Mouse (Mus musculus) limb, embryonic 11.5 days (tissue): ENCODE measurements at regions not wholly inside any gene's neighbourhood (a gene's known extent, or its start where the extent isn't known, plus 50 kb on each side); places are given as distances from the start of the nearest gene placed in this dataset.

Experiments used
- ATAC-seq: fragments of 200-750 bp; cut with Nextera tagmentation; 2 replicates; pipeline ENCODE4 v1.8.0; 2017; ENCODE audit warnings: low read depth; ENCODE audit not compliant: insufficient number of reproducible peaks, low FRiP score, low TSS enrichment
- DNase-seq: peaks from one replicate; pipeline ENCODE4 v3.0.0-alpha.2; 2015; ENCODE audit warnings: low spot score
- H3K27ac ChIP-seq: fragments of 300-500 bp; sonication (generic); replicated peaks from 2 replicates; pipeline ENCODE4 v1.5.1; 2014; ENCODE audit warnings: low read depth, mild to moderate bottlenecking, low read length
- H3K27me3 ChIP-seq: fragments of 300-500 bp; sonication (generic); 2 replicates; pipeline ENCODE4 v1.6.1; 2014; ENCODE audit warnings: mild to moderate bottlenecking, low read length, mixed read lengths; ENCODE audit not compliant: control insufficient read depth, insufficient read depth
- H3K36me3 ChIP-seq: fragments of 300-500 bp; sonication (generic); 2 replicates; pipeline ENCODE4 v1.6.1; 2014; ENCODE audit warnings: mild to moderate bottlenecking, low read length, moderate library complexity, mixed read lengths; ENCODE audit not compliant: control insufficient read depth, insufficient read depth
- H3K4me1 ChIP-seq: fragments of 300-500 bp; sonication (generic); 2 replicates; pipeline ENCODE4 v1.6.1; 2014; ENCODE audit warnings: low read length, mixed read lengths; ENCODE audit not compliant: control insufficient read depth, insufficient read depth
- H3K4me2 ChIP-seq: fragments of 300-500 bp; sonication (generic); 2 replicates; pipeline ENCODE4 v1.6.1; 2014; ENCODE audit warnings: low read depth, mild to moderate bottlenecking, moderate library complexity; ENCODE audit not compliant: severe bottlenecking
- H3K4me3 ChIP-seq: fragments of 300-500 bp; sonication (generic); 2 replicates; pipeline ENCODE4 v1.5.1; 2014; ENCODE audit warnings: low read depth, low read length
- H3K9ac ChIP-seq: fragments of 300-500 bp; sonication (generic); 2 replicates; pipeline ENCODE4 v1.6.1; 2014; ENCODE audit warnings: mild to moderate bottlenecking, low read length
- H3K9me3 ChIP-seq: fragments of 300-500 bp; sonication (generic); 2 replicates; pipeline ENCODE4 v1.6.1; 2016; ENCODE audit warnings: low read length; ENCODE audit not compliant: control insufficient read depth
- WGBS: fragments of 180-500 bp; shearing (Covaris S2); extraction: QIAGEN DNeasy Blood & Tissue Kit; methylation state at CpG from one replicate; pipeline ENCODE4 v1.1.7; 2014; 5-methylcytosine and 5-hydroxymethylcytosine counted together

GRCm38 (mm10) chr5:52092273-52092672, 98.0 kb downstream of the Dhx15 start:
- H3K4me2 ChIP-seq: no peak overlapping the region
- H3K4me3 ChIP-seq: no peak overlapping the region
- no peaks in the 10 kb centered on the region for H3K4me1 ChIP-seq
- 80% methylated on average over 4 of the region's 4 CpGs for WGBS
- no peak overlapping the region for H3K27ac ChIP-seq
- no peaks in the 10 kb centered on the region for H3K9me3 ChIP-seq
- H3K9ac ChIP-seq: no peak overlapping the region
- no peaks in the 10 kb centered on the region for H3K36me3 ChIP-seq
- no peak for ATAC-seq
- DNase-seq: no peak
- no peaks in the 10 kb centered on the region for H3K27me3 ChIP-seq

- no peaks in the 10 kb centered on the region for H3K27me3 ChIP-seq
- H3K4me2 ChIP-seq: no peak overlapping the region
- DNase-seq (no peak), ATAC-seq (no peak)
- no peaks in the 10 kb centered on the region; the same call in 1 of the 2 replicates for H3K4me1 ChIP-seq
- H3K9me3 ChIP-seq: no peaks in the 10 kb centered on the region
- no peak overlapping the region for H3K4me3 ChIP-seq
- no peak overlapping the region for H3K9ac ChIP-seq
- H3K36me3 ChIP-seq: no peaks in the 10 kb centered on the region
- no peak overlapping the region for H3K27ac ChIP-seq
- 76% methylated on average over 10 of the region's 10 CpGs for WGBS
Measured at GRCm38 (mm10) chr5:52088131-52088530, 102.2 kb downstream of the Dhx15 start.

GRCm38 (mm10) chr5:52086766-52087429, 103.4 kb downstream of the Dhx15 start:
- DNase-seq (no peak), ATAC-seq (no peak)
- Histone ChIP-seq H3K36me3 (no peaks in the 10 kb centered on the region), H3K4me1 (no peaks in the 10 kb centered on the region; the same call in 1 of the 2 replicates), H3K27ac (no peak overlapping the region), H3K9me3 (no peaks in the 10 kb centered on the region), H3K27me3 (no peaks in the 10 kb centered on the region), H3K9ac (no peak overlapping the region), H3K4me2 (no peak overlapping the region), H3K4me3 (no peak overlapping the region)
- WGBS: 50% methylated on average over 7 of the region's 7 CpGs

- H3K4me1 ChIP-seq: no peaks in the 10 kb centered on the region; the same call in 1 of the 2 replicates
- whole genome bisulfite sequencing: 77% methylated on average over 4 of the region's 4 CpGs
- no peaks in the 10 kb centered on the region for H3K36me3 ChIP-seq
- no peaks in the 10 kb centered on the region for H3K27me3 ChIP-seq
- no peak for ATAC-seq
- no peak for DNase-seq
- no peak overlapping the region for H3K27ac ChIP-seq
- no peak overlapping the region for H3K9ac ChIP-seq
- no peak overlapping the region for H3K4me3 ChIP-seq
- H3K9me3 ChIP-seq: no peaks in the 10 kb centered on the region
- H3K4me2 ChIP-seq: no peak overlapping the region
Measured at GRCm38 (mm10) chr5:52080268-52080667, 110.0 kb downstream of the Dhx15 start.

- ATAC-seq: no peak
- Histone ChIP-seq H3K9me3 (peaks cover 5% of the 10 kb centered on the region; the same call in 1 of the 2 replicates), H3K27ac (no peak overlapping the region), H3K4me2 (no peak overlapping the region), H3K27me3 (no peaks in the 10 kb centered on the region), H3K4me1 (no peaks in the 10 kb centered on the region), H3K36me3 (no peaks in the 10 kb centered on the region), H3K9ac (no peak overlapping the region), H3K4me3 (no peak overlapping the region)
- DNase-seq: no peak
- 88% methylated on average over 3 of the region's 3 CpGs for WGBS
Measured at GRCm38 (mm10) chr5:52077696-52078095, 112.6 kb downstream of the Dhx15 start.

- Histone ChIP-seq H3K4me2 (no peak overlapping the region), H3K4me3 (no peak overlapping the region), H3K9ac (no peak overlapping the region), H3K36me3 (no peaks in the 10 kb centered on the region), H3K27me3 (no peaks in the 10 kb centered on the region), H3K27ac (no peak overlapping the region), H3K9me3 (peaks cover 5% of the 10 kb centered on the region; the same call in 1 of the 2 replicates), H3K4me1 (no peaks in the 10 kb centered on the region)
- DNase-seq (no peak), ATAC-seq (no peak)
- WGBS: 96% methylated on average over 2 of the region's 2 CpGs
Measured at GRCm38 (mm10) chr5:52075096-52075495, 115.2 kb downstream of the Dhx15 start.

- Histone ChIP-seq H3K9ac (no peak overlapping the region), H3K36me3 (no peaks in the 10 kb centered on the region), H3K4me3 (no peak overlapping the region), H3K9me3 (no peaks in the 10 kb centered on the region), H3K4me2 (no peak overlapping the region), H3K4me1 (no peaks in the 10 kb centered on the region), H3K27ac (no peak overlapping the region), H3K27me3 (no peaks in the 10 kb centered on the region)
- ATAC-seq (peak; percentile 77; the same call in 1 of the 2 replicates), DNase-seq (peak; percentile 93)
- 33% methylated on average over 16 of the region's 16 CpGs for WGBS
Measured at GRCm38 (mm10) chr5:52064804-52065451, 125.4 kb downstream of the Dhx15 start.

GRCm38 (mm10) chr5:52062214-52062613, 128.1 kb downstream of the Dhx15 start:
- no peak overlapping the region for H3K27ac ChIP-seq
- 88% methylated on average over 4 of the region's 4 CpGs for WGBS

More at GRCm38 (mm10) chr5:52062214-52062613, 128.1 kb downstream of the Dhx15 start:
- ATAC-seq (no peak), DNase-seq (no peak)
- Histone ChIP-seq H3K9me3 (no peaks in the 10 kb centered on the region), H3K4me3 (no peak overlapping the region), H3K4me1 (no peaks in the 10 kb centered on the region), H3K27me3 (no peaks in the 10 kb centered on the region), H3K36me3 (no peaks in the 10 kb centered on the region), H3K4me2 (no peak overlapping the region), H3K9ac (no peak overlapping the region)
